Mouse (Mus musculus) liver, adult 2 months (tissue): Measurements from ENCODE around the gene Tatdn2.

Source experiments
- CTCF ChIP-seq: fragments of 200-500 bp; IDR thresholded peaks from 2 replicates; pipeline ENCODE4 v1.5.1; 2011; ENCODE audit warnings: low read depth, low read length, control low read depth
- POLR2A ChIP-seq: fragments of 200-500 bp; IDR thresholded peaks from 2 replicates; pipeline ENCODE4 v1.6.1; 2011; ENCODE audit warnings: low read length, control low read depth; ENCODE audit not compliant: insufficient read depth; ENCODE audit errors: extremely low read depth

DNA sequence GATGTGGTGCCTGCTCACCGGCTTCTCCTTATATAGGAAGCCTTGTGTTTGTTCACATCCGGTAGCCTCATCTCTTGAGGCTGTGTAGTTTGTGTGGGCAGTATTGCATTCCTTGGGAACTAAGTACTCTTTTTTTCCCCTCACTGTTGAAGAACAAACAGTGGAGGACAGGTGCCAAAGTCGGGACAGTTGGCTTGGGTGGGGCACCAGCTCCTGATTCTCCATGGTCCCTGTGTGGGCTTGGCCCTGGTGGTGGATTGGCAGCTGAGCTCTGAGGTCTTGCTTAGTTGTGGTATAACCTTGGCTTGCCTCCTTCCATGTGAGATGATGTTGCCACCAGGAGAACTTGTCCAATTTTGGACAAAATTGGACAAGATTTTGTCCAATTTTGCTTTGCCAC is 23.0 kb downstream of the Tatdn2 start, which contains the start of gene Ghrl:
- TF ChIP-seq POLR2A: no peak
- no peak for TF ChIP-seq CTCF
